Mouse (Mus musculus): ENCODE data around the gene Supt6. TPM values are rescaled to one million over a fixed set of nuclear protein-coding genes. Genes with fewer than 3 reads are reported as not detected.

Gene Supt6
- total RNA-seq, 2 experiments from 2014 or later: 86.3 to 87.6 TPM

DNA sequence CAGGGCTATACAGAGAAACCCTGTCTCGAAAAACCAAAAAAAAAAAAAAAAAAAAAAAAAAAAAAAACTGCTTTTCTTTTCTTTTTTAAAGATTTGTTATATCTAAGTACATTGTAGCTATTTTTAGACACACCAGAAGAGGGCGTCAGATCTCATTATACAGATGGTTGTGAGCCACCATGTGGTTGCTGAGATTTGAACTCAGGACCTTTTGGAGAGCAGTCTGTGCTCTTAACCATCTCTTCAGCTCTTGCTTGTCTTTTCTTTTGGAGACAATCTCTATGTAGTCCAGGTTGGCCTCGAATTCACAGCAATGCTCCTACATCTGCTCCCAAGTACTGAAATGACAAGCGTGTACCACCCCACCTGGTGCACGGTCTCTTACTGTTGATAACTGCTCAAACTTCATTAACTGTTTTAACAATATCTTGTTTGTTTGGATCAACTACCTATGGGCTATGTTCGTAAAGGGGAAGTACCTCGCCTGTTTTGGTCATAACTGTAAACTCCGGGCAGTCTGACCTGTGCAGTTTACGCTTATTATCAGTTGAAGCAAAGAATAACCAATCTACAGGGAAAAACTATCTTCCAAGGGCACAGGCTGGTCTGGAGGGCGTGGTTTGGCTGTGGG lies 69.9 kb downstream of the Supt6 start:
- no peak for DNase-seq (ENCODE audit: extremely low spot score in 1 of 2, low spot score in 2 of 2)
- intact Hi-C loops (cut with DNase I): loop anchor here (2.0 to 10.0 kb wide), 4 partner anchors 114 to 351 kb away; partner anchors contain the start of gene Phf12

- intact Hi-C loops (cut with DNase I): loop anchor here (10.0 kb wide), 1 partner anchor 350 kb away; no protein-coding TSS in a partner anchor
- DNase-seq (ENCODE audit: extremely low spot score in 1 of 2, low spot score in 2 of 2): no peak
These were observed 71.3 kb downstream of the Supt6 start for GRCm38 (mm10) chr11:78174506-78174905.

- peak in 1 of 2 experiments; percentile 54 for DNase-seq (ENCODE audit: extremely low spot score in 1 of 2, low spot score in 2 of 2)
- intact Hi-C loops (cut with DNase I): loop anchor here (10.0 kb wide), 1 partner anchor 348 kb away; no protein-coding TSS in a partner anchor
These were observed 72.9 kb downstream of the Supt6 start for GRCm38 (mm10) chr11:78172748-78173383.

DNA sequence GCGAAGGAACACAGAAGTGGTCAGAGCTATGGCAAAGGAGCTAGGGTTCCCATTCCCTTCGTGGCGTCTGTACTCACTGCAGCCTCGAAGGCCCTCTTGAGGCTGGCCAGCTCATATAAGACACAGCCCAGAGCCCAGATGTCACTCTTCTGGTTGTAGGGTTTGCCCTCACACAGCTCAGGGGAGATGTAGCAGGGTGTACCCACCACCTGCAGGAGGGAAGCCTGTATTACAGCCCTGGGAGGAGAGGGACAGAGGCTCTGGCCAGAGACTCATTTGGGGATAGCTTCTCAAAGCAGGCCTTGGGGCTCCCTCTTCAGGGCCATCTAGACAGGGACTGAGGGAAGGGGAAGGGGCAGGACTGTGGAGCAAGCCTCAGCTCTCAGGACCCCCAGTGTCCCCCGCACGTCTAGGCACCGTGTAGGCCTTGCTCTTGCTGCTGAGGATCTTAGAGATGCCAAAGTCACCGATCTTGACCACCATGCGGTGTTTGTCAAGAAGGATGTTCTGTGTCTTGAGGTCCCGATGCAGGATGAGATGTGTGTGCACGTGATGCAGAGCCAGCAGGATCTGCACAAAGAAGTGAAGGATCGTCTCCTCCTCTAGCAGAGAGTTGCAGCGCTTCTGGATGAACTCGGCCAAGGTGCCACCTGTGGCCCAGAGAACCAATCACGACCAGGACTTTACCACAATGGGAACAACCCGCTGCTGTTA lies 73.6 kb downstream of the Supt6 start:
- intact Hi-C loops (cut with DNase I): loop anchor here (10.0 kb wide), 1 partner anchor 347 kb away; no protein-coding TSS in a partner anchor
- no peak for DNase-seq (ENCODE audit: extremely low spot score in 1 of 2, low spot score in 2 of 2)

DNA sequence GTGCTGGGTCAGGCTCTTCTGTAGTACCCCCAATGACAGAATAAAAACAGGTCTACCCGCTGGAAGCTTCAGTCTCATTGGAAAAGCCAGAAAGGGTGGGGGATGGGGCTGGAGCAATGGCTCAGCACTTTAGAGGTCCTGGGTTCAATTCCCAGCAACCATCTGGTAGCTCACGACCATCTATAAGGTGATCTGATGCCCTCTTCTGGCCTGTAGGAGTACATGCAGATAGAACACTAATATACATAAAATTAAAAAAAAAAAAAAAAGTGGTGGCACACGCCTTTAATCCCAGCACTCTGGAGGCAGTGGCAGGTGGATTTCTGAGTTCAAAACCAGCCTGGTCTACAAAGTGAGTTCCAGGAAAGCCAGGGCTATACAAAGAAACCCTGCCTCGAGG lies 74.5 kb downstream of the Supt6 start:
- intact Hi-C loops (cut with DNase I): loop anchor here (10.0 kb wide), 1 partner anchor 347 kb away; no protein-coding TSS in a partner anchor
- no peak for DNase-seq (ENCODE audit: extremely low spot score in 1 of 2, low spot score in 2 of 2)

- DNase-seq (ENCODE audit: extremely low spot score in 1 of 2, low spot score in 2 of 2): no peak
- intact Hi-C loops (cut with DNase I): loop anchor here (10.0 kb wide), 1 partner anchor 346 kb away; no protein-coding TSS in a partner anchor
These were observed 75.5 kb downstream of the Supt6 start for GRCm38 (mm10) chr11:78170306-78170705.

- intact Hi-C loops (cut with DNase I): no loop called here
- no peak for DNase-seq (ENCODE audit: extremely low spot score in 1 of 2, low spot score in 2 of 2)
These were observed 77.0 kb downstream of the Supt6 start for GRCm38 (mm10) chr11:78168541-78169468.

- DNase-seq (ENCODE audit: extremely low spot score in 1 of 2, low spot score in 2 of 2): no peak
- intact Hi-C loops (cut with DNase I): no loop called here
These were observed 78.4 kb downstream of the Supt6 start for GRCm38 (mm10) chr11:78167257-78167959.

- no peak for DNase-seq (ENCODE audit: extremely low spot score in 1 of 2, low spot score in 2 of 2)
- intact Hi-C loops (cut with DNase I): no loop called here
These were observed 79.1 kb downstream of the Supt6 start for GRCm38 (mm10) chr11:78166640-78167039.

GRCm38 (mm10) chr11:78166161-78166560 lies 79.6 kb downstream of the Supt6 start:
- intact Hi-C loops (cut with DNase I): no loop called here
- no peak for DNase-seq (ENCODE audit: extremely low spot score in 1 of 2, low spot score in 2 of 2)

GRCm38 (mm10) chr11:78165761-78166109 lies 80.1 kb downstream of the Supt6 start:
- DNase-seq (ENCODE audit: extremely low spot score in 1 of 2, low spot score in 2 of 2): peak in 1 of 2 experiments; percentile 78
- intact Hi-C loops (cut with DNase I): no loop called here

DNA sequence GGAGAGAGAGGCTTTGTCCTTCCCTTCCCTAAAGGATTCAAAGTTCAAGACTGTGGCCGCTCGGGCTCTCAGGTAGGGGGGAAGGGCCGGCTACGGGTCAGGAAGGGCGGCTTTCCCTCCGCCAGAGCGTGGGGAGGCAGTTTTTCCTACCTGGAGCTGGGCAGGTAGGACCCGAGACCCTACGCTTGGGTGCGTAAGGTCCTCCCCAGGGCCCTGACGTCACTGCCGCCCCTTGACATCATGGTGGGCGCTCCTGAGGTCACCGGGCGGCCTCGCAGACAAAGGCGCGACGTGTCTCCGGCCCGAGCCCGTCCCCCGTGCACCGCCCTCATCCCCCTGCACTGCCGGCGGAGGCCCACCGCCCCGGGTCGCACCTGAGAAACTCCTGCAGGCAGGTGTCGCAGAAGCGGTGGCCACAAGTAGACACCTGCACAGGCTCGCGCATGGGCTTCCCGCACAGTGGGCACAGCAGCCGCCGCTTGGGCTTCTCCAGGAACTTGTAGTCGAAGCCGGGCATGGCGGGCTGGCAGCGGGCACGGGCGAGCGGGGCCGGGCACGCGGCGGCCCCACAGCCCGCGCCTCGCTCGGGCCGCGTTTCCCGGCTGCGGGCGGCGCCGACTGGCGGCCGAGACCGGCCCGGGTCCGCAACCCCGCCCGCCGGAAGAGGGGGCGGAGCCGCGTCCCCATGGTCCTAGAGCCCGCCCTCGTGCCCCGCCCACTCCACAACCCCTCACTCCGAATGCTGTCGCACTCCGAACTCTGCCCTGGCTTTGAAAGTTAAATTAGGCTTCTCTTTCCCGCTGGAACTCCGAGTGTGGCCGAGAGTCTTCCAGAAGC lies 80.6 kb downstream of the Supt6 start, which contains the start of gene Traf4:
Gene Traf4 (minus strand): TSS at position 666 of the 837 bp plus-strand sequence.
- DNase-seq (ENCODE audit: extremely low spot score in 1 of 2, low spot score in 2 of 2): peak in 1 of 2 experiments; percentile 92
- intact Hi-C loops (cut with DNase I): no loop called here

DNA sequence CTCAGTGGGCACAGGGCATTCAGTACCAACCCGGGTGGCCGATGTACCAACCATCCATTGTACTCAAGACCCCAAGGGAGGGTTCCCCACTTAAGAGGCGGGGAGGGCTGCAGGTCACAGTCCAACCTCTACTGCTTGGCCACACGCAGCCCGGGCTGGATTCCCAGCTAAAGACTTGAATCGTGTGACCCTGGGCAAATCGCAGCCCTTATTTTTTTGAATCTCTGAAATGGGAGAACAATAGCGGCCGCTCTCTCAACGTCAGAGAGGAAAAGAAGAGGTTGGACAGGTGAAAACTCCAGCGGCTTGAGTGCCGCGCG lies 81.2 kb downstream of the Supt6 start:
- intact Hi-C loops (cut with DNase I): no loop called here
- DNase-seq (ENCODE audit: extremely low spot score in 1 of 2, low spot score in 2 of 2): no peak

DNA sequence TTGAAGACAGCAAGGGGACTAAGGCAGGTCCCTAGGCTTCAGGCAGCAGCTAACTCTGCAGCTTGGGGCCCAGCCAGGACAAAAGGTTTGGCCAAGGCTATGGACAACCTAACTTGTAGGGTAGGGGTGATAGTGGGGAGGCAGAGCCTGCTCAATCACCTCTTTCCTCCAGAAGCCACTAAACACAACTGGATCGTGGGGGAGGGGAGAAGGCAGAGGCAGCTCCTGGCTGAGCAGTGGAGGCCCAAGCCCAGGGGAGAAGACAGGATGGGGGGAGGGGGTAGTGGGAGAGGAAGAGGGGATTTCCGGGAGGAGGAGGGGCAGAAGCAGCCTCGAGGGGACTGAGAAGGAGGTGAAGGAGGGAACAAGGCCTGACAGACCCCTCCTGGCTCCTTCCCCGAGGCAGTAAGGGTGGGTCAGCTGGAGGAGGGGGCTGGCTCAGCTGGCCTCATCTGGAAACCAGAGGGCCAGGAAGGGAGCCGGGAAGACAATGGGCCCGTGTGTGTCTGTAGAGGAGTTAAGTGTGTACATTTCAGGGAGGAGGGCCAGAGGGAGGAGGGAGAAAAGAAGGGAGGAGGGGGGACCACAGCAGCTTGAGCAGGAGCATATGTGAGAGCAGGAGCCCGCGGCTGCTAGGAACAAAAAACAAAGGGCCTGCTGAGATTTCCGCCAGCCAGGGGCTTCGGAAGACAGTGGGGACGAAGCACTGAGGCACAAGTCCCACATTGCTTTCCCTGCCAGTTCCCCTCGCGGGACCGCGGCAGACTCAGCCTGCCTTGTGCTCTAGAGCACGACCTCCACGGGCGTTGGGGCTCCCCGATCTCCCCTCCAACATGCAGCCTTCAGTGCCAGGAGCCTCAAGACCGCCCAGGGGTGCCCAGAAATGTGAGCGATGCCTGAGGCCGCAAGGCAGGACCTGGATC lies 81.8 kb downstream of the Supt6 start:
- intact Hi-C loops (cut with DNase I): no loop called here
- DNase-seq (ENCODE audit: extremely low spot score in 1 of 2, low spot score in 2 of 2): peak in 1 of 2 experiments; percentile 86

DNA sequence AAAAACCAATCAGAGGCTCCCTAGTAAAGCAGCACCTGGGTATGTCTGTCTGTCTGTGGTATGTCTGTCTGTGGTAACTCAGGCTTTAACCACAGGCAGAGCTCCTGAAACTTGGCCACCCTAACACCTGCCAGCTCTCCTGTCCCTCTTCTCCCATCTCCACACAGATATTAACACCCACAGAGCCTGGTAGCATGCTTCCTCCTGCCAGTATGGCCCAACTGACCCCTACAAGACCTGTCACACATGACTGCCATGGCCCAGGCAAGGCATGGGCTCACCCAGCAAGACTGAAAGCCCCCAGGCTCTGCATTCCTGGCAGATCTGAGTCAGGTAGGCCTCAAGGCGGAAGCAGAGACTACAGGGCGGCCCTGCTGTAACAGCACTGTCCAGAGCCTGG lies 82.7 kb downstream of the Supt6 start:
- intact Hi-C loops (cut with DNase I): no loop called here
- DNase-seq (ENCODE audit: extremely low spot score in 1 of 2, low spot score in 2 of 2): no peak

DNA sequence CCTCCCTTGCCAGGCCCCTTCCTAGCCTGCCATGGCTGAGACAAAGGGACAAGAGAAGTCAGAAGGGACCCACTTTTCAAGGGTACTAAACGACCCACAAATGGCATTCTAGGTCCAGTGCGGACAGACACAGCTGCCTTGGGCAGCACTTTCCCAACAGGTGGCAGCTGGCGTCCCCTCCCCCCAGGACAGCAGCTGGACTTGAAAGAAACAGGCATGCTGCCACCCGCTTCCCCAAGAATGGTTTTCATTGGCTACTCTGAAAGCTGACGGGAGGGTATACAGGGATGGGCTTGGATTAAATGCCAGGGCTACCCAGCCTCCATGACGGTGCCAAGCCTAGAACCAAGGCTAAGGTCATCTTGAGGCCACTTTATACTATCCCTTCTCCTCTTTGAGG lies 83.3 kb downstream of the Supt6 start:
- intact Hi-C loops (cut with DNase I): no loop called here
- DNase-seq (ENCODE audit: extremely low spot score in 1 of 2, low spot score in 2 of 2): peak; percentile 67 to 86
